Mouse (Mus musculus): ENCODE measurements around the gene Eif4g1.
"Not testable (repeated sequence)": the region's sequence is repeated elsewhere in the genome, so short reads cannot be mapped to it uniquely, and the experiment has no call there.

Gene Eif4g1

DNA sequence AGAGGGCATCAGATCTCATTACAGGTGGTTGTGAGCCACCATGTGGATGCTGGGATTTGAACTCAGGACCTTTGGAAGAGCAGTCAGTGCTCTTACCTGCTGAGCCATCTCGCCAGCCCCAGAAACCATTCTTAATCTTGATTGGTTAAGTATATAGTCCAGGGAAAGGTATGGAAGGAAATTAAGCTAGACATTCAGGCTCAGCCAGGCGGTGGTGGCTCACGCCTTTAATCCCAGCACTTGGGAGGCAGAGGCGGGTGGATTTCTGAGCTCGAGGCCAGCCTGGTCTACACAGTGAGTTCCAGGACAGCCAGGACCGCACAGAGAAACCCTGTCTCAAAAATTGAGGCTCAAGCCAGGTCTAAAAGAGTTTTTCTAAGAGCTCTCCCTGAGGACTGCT, at the start of gene Eif4g1:
Gene Eif4g1 (plus strand): TSS at position 301 of the 400 bp plus-strand sequence.
- DNase-seq (ENCODE audit: low spot score in 2 of 2): not testable (repeated sequence)

DNA sequence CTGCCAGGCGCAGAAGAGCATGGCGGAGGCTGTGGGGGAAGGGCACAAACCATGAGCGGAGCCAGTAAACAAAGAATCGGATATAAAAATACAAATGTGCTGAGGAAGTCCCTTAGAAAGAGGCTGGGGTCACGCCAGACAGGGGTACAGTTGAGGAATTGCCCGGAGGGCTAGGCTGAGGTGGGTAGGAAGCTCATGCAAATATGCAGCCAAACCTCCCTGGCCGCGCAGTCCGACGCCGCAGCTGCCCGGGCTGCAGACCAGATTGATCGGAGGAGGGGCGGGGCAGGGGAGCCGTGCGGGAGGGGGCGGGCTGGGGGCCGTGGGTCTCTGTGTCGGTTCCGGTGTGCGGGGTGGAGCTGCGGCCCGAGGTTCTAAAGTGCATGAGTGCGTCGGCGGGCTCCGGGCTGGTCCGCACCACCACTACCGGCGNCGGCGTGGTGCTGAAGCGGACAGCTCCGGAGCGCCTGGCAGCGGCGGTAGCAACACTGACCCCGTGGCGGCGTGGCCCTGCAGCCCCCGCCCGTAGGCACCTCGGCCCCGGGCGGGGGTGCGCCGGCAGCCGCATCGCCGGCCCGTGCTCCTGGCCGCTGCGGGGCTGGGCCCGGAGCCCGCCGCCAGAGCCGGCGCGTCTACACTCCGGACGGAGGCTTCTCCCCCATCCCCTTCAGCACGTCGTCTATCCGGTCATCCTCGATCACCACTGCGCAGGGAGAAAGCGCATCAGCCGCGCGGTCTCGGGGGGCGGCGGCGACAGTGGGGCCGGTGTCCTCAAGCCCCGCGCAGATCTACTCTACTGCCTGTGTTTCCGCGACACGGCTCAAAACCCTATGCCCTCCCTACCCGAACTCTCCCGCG, 48.3 kb upstream of the Eif4g1 start:
- DNase-seq (ENCODE audit: low spot score in 2 of 2): no peak

DNA sequence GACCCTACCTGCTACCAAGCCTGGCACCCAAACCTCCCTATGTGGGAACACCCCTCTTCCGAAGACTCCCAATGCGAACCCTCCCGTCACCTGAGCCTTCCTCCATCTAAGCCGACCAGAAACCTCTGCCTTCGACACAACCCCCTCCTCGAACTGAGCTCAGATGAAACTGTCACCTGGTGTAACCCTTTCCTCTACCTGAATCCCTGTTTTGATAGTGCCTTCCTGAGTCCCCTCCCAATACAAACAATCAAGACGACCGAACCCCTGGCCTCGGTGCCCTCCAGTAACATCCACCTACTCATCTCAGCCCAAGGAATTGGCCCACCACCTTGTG, 47.7 kb upstream of the Eif4g1 start:
- no peak for DNase-seq (ENCODE audit: low spot score in 2 of 2)

DNA sequence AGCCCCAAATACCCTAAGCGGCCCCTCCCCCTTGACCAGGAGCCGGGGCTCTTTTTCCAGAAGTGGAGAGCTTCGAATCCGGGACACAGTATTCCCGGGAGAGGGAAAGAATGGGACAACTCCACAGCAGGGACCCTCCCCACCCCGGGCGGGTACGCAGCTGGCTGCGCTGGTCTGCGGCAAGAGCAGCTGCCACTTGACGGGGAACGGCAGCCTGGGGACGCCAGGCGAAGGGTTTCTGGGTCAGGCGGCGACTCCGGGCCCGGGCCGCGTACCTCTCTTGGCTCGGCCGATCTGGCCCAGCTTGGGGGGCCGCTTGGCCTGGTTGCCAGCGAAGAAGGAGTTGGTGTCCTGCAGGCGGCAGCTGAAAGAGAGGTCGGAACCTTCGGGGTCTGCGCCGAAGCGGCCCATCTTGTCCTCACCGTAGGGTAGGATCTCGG, 47.3 kb upstream of the Eif4g1 start:
- DNase-seq (ENCODE audit: low spot score in 2 of 2): peak in 1 of 2 experiments; percentile 27

DNA sequence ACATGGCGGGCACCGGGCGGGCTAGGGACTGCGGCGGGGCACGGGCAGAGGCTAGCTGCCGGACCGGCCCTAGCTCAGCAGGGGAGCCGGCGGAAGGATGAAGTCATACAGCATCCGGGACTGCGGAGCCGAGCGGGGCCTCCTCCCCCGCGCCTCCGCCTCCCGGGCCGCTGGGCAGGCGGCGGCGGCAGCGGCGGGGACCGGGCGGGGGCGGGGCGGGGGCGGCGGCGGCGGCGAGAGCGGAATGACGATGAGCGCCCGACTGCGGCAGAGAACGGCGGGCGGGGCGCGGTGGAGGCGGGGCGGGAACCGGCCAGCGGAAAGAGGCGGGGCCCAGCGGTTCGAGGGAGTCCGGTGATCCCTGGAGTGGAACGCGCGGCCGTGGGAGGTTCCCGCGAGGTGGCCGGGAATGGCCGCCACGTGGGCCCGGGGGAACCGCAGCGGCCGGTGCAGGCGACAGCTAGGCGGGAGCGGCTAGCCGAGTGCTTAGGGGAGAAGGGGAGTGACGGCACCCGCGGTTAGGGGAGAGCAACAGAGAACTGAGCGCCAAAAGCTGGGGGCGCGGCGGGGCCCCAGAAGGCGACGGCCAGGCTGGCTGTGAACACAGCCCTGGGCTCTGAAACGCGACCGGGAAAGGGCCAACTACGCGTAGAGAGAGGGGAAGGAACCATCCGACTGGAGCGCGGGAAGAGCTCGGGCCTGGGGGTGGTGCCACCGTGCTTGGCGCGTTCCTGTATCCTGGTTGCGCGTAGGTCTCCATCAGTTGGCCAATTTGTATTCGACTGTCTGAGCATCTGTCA, 46.7 kb upstream of the Eif4g1 start, which contains the start of gene Camk2n2:
Gene Camk2n2 (minus strand): TSS at position 97 of the 800 bp plus-strand sequence.
- DNase-seq (ENCODE audit: low spot score in 2 of 2): no peak

DNA sequence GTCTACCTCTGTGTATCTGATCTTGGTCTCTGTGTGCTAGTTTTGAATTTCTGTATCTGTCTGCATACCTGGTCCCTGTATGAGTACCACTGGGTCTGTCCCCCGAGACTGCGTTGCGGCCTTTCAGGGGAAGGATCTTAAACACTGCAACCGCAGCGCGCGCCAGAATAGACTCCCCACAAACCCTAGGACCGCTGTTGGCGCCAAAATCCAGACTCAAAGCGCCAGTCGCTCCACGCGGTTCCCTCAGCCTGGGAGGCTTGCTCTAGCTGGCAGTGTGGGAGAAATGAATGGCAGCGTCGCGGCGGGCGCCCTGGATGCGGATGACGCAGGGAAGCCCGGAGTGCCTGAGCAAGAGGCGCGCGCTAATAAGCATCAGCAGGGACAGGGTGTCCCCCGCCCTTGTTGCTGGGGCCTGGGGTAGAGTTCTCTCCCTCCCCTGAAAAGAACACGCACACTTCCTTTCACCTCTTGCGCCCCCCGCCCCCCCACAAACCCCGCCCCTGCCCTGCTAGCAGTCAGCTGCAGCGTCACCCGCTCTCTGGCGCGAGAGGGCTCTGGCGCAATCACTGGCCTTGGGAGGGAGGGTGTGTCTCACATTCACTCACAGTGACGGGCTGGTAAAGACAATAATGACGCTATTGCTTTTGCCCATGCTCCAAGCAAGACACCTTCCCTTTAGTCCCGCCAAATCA, 46.0 kb upstream of the Eif4g1 start:
- no peak for DNase-seq (ENCODE audit: low spot score in 2 of 2)

DNA sequence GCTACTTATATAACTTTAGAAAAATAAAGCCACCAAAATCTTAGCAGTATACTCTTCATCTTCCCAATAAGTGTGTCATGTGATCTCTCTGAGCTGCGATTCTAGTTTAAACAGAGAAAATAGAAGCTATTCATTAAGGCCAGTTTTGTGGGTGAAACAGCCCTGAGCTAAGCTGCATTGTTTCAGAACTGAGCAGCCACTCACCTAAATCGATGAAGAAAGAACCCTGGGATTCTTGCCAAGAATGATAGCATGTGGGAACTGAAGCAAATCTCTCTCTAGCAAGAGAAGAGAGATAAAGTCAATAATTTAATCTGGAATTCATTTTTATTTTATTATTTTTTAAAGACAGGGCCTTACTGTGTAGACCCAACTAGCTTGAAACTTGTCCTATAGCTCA, 44.9 kb upstream of the Eif4g1 start:
- DNase-seq (ENCODE audit: low spot score in 2 of 2): no peak

DNA sequence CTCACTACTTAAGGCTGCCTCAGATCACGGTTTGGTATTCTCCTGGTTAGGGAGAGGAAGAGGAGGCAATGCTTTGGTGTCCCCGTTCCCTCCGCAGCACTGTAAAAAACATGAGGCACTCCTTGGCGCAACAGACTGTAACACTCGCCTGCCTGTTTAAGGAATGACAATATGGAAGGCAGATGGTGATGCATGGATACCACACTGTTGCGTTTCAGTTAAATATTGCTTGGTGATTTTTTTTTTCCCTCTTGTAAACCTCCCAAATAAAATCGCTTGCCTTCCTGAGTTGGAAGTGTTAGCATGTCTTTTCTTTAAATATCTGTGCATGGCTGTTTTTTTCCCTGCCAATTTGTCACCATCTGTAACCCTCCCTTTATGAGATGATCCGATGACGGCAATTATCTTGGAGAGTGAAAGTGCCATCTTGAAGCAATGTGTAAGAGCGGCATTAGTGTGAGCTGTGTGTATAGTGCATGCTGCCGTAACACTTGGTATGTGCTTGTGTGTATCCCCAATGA, 39.2 kb upstream of the Eif4g1 start:
- no peak for DNase-seq (ENCODE audit: low spot score in 2 of 2)

DNA sequence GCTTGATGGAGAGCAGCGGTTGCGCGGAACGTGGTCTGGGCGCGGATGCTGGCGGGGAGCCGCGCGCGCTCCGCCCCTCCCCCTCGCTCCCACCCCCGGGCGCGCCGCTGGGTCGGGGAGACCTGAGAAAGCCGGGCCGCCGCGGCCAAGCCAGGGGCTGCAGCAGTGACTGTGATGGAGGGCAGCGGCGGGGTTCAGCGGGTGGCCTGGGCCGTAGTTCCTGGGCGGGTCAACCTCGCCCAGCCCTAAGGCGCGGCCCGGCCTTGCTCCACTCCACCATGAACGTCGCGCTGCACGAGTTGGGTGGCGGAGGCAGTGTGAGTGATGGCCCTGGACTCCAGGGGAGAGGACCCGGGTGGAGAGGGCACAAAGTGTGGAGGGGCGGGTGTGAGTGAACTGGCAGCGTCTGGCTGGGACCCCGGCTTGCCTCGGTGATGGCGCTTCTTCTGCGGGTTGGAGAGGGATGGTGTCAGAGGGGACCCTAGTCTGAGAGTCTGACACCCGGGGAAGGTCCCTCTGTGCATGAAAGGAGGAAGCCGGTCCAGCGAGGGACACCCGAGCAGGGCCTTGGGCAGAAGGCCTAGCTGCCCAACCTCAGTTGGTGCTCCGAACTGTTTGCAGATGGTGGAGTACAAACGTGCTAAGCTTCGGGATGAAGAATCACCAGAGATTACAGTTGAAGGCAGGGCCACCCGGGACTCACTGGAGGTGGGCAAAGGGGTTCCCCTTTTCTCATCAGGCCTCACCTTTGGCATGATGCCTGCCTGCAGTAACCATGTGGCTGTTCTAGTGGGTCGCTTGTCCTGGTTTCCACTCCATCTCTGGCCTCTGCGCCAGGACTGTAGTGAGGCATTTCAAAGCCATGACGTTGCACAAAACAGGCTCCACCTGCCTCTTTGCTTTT, 38.1 kb upstream of the Eif4g1 start, which contains the start of gene Ece2:
Gene Ece2 (plus strand): TSS at position 98 of the 904 bp plus-strand sequence.
- no peak for DNase-seq (ENCODE audit: low spot score in 2 of 2)

DNA sequence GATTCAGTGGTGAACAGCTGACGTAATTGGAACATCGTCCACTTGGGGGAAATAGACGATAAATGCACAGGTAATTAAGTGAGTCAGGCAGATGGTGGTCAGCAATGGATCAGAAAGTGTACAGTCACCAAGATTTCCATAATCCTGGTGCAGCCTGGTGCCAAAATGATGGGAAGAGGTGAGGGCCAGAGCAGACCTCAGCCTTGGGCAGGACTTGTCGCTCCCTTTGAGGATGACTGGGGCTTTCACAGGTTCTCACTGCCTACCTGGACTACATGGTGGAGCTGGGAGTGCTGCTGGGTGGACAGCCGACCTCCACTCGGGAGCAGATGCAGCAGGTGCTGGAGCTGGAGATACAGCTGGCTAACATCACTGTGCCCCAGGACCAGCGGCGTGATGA, 30.7 kb upstream of the Eif4g1 start:
- no peak for DNase-seq (ENCODE audit: low spot score in 2 of 2)

DNA sequence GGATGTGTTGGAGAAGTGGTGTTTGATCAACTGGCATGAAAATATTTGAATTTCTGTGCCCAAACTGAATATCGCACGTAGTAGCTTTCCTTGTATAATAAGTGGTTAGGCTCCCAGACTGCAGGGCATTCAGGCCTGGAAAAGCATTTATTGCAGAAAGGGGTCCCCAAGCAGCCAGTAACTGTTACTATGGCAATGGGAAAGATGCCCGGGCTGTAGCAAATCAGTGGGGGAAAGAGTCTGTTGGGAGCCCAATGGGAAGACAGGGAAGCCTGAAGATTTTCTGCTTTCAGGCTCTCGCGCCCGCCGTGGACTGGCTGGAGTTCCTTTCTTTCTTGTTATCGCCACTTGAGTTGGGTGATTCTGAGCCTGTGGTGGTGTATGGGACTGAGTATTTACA, 29.7 kb upstream of the Eif4g1 start:
- no peak for DNase-seq (ENCODE audit: low spot score in 2 of 2)

DNA sequence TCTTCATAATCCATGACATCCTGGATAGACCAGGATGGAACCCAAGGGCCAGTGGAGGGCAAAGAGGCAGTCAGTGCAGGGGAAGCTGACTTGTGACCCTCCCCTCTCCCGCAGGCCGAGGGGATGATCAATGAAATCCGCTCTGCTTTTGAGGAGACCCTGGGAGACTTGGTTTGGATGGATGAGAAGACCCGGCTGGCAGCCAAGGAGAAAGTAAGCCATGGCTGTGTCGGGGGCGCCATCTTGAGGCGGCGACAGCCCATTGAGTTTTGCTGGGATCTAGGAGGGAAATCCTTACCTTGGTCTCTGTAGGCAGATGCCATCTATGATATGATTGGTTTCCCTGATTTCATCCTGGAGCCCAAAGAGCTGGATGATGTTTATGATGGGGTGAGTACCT, 26.0 kb upstream of the Eif4g1 start:
- DNase-seq (ENCODE audit: low spot score in 2 of 2): peak; percentile 60 to 79

DNA sequence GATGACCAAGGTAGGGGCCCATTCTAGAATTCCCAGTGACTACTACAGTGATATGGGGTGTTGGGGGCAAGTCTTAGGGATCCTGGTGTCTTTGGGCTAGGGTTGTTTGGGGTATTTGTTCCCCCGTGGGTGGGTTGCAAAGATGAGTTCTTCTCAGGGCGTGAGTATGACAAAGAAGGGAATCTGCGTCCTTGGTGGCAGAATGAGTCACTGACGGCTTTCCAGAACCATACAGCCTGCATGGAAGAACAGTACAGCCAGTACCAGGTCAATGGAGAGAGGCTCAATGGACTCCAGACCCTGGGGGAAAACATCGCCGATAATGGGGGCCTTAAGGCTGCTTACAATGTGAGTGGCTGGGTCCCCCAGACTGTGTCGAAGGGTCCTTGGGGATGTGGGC, 24.2 kb upstream of the Eif4g1 start:
- DNase-seq (ENCODE audit: low spot score in 2 of 2): no peak

DNA sequence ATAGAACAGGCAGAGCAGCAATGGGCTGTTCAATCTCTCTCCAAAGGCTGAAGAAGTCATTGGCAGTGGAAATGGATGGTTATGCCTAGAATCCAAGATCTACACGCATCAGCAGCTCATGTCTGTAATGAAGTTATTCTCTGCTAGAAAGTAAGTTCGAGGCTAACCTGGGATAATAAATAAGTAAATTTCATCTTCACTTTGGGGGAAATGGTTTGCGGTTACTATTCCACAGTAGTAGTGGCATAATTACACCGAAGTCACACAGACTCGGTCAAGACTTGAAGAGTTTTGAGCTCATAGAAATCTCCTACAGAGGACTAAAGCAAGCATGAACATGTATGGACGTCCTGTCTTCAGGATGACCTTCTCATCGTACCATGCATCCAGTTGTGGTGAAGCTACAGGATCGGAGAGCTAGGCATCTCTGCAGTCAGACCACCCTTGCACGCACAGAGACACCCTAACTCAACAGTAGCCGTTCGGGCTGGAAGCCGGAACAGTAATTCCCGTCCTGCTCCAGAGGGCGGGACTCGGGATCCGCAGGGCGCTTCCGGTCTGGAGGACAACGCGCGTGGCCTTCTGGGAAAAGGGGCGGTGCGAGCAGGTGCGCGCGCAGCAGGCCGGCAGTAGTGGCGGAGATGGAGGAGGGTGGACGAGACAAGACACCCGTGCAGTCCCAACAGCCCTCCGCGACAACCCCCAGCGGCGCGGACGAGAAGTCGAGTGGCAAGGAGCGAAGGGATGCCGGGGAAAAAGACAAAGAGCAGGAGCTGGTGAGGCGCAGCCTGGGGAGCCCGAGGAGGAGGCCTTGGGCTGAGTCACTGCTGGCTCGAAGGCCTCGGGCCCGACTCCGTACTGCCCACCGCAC, 16.8 kb upstream of the Eif4g1 start, which contains the start of gene Psmd2:
Gene Psmd2 (plus strand): TSS at position 577 of the 871 bp plus-strand sequence.
- peak; percentile 94 to 98 for DNase-seq (ENCODE audit: low spot score in 2 of 2)

DNA sequence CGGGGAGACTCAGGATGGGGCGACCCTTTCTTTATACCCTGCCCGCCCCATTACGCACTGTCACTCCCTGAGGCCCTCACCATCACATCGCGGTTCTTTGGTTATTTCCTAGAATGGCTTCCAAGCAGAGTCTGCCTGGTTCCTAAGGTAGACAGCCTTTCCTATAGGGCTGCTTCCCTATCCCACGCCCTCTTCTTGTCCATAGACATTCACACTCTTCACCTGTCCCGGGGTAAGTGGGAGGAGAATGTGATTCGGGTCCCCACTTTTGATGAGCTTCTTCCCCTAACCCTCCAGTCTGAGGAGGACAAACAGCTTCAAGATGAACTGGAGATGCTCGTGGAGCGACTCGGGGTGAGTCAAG, 16.2 kb upstream of the Eif4g1 start:
- no peak for DNase-seq (ENCODE audit: low spot score in 2 of 2)

DNA sequence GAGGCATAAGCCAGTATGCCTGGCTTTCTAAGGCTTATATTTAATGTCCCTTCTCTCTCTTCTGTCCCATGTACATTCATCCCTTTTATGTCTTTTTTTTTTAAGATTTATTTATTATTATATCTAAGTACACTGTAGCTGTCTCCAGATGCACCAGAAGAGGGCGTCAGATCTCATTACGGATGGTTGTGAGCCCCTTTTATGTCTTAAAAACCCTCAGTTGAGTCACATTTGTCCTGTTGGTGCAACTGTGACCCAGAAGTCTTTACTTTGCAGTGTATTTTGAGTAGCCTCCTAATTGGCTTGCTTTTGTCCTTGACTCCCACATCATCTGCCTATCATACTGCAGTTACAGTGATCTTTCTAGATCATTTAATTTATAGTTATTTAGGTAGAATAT, 14.8 kb upstream of the Eif4g1 start:
- no peak for DNase-seq (ENCODE audit: low spot score in 2 of 2)

DNA sequence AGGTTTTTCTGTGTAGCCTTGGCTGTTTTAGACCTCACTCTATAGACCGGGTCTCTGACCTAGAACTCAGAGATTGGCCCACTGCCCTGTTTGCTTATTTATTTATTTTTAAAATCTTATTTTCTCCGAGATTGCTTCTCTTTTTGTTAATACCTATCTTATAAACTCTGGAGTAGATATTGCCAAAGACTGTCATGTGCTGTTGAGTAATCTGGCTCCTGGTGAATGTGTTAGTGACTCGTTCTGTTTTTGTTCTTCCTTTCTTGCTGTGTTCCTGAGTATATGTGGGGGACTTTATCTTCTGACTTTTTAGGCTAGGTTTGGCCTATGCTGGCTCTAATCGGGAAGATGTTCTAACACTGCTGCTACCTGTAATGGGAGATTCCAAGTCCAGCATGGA, 10.5 kb upstream of the Eif4g1 start:
- DNase-seq (ENCODE audit: low spot score in 2 of 2): no peak

DNA sequence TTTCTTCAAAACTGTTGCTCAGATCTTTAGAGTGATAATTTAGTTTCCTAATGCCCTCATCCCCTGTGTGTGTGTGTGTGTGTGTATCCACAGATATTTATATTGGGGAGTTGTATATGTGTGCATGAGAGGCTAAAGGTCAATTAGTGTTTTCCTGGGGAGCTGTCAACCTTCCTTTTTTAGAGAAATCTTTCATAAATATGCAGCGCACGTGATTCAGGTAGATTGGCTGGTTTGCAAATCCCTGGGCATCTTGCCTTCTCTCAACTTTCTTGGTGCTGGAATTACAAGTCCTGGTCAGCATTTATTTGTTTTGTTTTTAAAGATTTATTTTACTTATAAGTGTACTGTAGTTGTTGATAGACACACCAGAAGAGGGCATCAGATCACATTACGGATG, 2.2 kb downstream of the Eif4g1 start:
- DNase-seq (ENCODE audit: low spot score in 2 of 2): no peak

DNA sequence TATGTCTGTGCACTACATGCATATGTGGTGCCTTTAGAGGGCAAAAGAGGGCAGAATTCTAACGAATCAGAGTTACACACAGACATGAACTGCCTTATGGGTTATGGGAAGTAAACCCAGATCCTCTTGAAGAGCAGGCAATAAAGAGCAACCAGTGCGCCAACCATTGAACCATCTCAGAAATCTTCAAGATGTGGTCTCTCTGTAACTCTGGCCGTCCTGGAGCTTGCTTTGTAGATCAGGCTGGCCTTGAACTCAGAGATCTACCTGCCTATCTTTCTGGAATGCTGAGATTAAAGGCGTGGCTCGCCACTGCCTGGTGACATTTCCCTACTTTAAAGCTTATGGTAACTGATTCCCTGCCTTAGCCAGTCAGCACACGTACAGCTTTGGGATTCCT, 3.8 kb downstream of the Eif4g1 start:
- DNase-seq (ENCODE audit: low spot score in 2 of 2): no peak

DNA sequence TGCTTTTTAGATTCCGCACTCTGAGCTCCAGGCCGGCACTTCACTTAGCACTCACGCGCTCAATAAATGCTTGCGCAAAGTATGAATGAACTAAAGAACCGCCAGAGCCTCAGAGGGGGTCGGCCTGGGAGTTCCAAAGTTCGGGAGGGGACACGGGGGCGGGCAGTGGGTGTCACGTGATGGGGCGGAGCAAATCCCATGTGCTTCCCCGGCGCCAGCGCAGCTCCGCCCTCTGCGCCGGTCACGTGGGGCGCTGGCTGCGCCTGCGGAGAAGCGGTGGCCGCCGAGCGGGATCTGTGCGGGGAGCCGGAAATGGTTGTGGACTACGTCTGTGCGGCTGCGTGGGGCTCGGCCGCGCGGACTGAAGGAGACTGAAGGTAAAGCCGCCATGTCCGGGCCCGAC, 4.4 kb downstream of the Eif4g1 start:
- DNase-seq (ENCODE audit: low spot score in 2 of 2): peak; percentile 96 to 97
